Mouse (Mus musculus) gastrocnemius, adult 2 months (tissue): Measurements from ENCODE around the gene Rab11fip4. TPM values are rescaled to one million over a fixed set of nuclear protein-coding genes. Genes with fewer than 3 reads are reported as not detected.
"Not testable (repeated sequence)": the region's sequence is repeated elsewhere in the genome, so short reads cannot be mapped to it uniquely, and the experiment has no call there.

Experiments used
- DNase-seq: peaks from one replicate; pipeline ENCODE4 v3.0.0; 2022
- H3K27ac ChIP-seq: fragments of 200-600 bp; 2 replicates; pipeline ENCODE4 v1.8.1; 2022; ENCODE audit warnings: mild to moderate bottlenecking
- H3K4me3 ChIP-seq: fragments of 200-600 bp; 2 replicates; pipeline ENCODE4 v1.8.1; 2022; ENCODE audit warnings: mild to moderate bottlenecking, moderate library complexity
- CTCF ChIP-seq: fragments of 200-600 bp; IDR thresholded peaks from 2 replicates; pipeline ENCODE4 v1.8.1; 2022; ENCODE audit warnings: antibody characterized with exemption, mild to moderate bottlenecking, moderate library complexity
- intact Hi-C: fragments of 180-260 bp; cut with DNase I; formaldehyde crosslinking; loops from one replicate; pipeline ENCODE4 v1.15.1; 2025
- total RNA-seq, 2 experiments: library from RNA; stranded (reverse); gene quantifications; 2 replicates each; pipeline ENCODE4 v1.2.3; 2021

The Rab11fip4 gene
- total RNA-seq, 2 experiments from 2014 or later = 0.20 to 0.67 TPM

GRCm38 (mm10) chr11:79677402-79677801, 86.4 kb downstream of the Rab11fip4 start:
- no peak for DNase-seq
- no peak overlapping the region for H3K27ac ChIP-seq
- H3K4me3 ChIP-seq = no peak overlapping the region
- intact Hi-C loops = no loop called here
- no peak for TF ChIP-seq CTCF

GRCm38 (mm10) chr11:79678363-79679153, 87.5 kb downstream of the Rab11fip4 start:
- intact Hi-C loops = no loop called here
- no peak for DNase-seq
- TF ChIP-seq CTCF = no peak
- no peak overlapping the region for H3K27ac ChIP-seq
- H3K4me3 ChIP-seq = no peak overlapping the region

- no peak for DNase-seq
- no peak for TF ChIP-seq CTCF
- H3K27ac ChIP-seq = no peak overlapping the region
- H3K4me3 ChIP-seq = no peak overlapping the region
- intact Hi-C loops = no loop called here
Measured at GRCm38 (mm10) chr11:79679929-79680328, 88.9 kb downstream of the Rab11fip4 start.

GRCm38 (mm10) chr11:79680559-79680958, 89.5 kb downstream of the Rab11fip4 start:
- Histone ChIP-seq H3K27ac (no peak overlapping the region), H3K4me3 (no peak overlapping the region)
- DNase-seq = no peak
- no peak for TF ChIP-seq CTCF
- intact Hi-C loops = no loop called here

DNA sequence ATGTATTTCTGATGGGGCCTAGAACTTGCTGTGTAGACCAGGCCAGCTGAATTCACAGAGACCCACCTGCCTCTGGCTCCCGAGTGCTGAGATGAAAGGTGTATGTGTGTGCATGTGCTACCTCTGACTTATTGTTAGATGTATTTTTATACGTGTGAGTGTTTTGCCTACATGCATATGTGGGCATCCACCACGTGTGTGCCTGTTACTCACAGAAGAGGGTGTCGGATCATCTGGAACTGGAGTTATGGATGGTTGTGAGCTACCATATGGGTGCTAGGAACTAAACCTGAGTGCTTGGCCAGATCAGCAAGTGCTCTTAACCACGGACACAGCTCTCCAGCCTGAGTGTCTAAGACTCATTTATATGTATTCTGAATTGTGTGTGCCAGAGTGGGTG, 90.2 kb downstream of the Rab11fip4 start:
- Histone ChIP-seq H3K4me3 (no peak overlapping the region), H3K27ac (no peak overlapping the region)
- no peak for DNase-seq
- intact Hi-C loops = no loop called here
- no peak for TF ChIP-seq CTCF

GRCm38 (mm10) chr11:79681798-79682197, 90.8 kb downstream of the Rab11fip4 start:
- no peak for DNase-seq
- Histone ChIP-seq H3K4me3 (no peak overlapping the region), H3K27ac (no peak overlapping the region)
- TF ChIP-seq CTCF = no peak
- intact Hi-C loops = no loop called here

- no peak overlapping the region for H3K27ac ChIP-seq
- H3K4me3 ChIP-seq = no peak overlapping the region
- no peak for DNase-seq
- intact Hi-C loops = no loop called here
- TF ChIP-seq CTCF = no peak
Measured at GRCm38 (mm10) chr11:79685109-79685508, 94.1 kb downstream of the Rab11fip4 start.

- intact Hi-C loops = loop anchor here (1.0 kb wide), 2 partner anchors 61 to 103 kb away; no protein-coding TSS in a partner anchor
- no peak overlapping the region for H3K27ac ChIP-seq
- H3K4me3 ChIP-seq = no peak overlapping the region
- peak; percentile 92 for DNase-seq
- peak; percentile 93 for TF ChIP-seq CTCF
Measured at GRCm38 (mm10) chr11:79686501-79687121, 95.6 kb downstream of the Rab11fip4 start.

DNA sequence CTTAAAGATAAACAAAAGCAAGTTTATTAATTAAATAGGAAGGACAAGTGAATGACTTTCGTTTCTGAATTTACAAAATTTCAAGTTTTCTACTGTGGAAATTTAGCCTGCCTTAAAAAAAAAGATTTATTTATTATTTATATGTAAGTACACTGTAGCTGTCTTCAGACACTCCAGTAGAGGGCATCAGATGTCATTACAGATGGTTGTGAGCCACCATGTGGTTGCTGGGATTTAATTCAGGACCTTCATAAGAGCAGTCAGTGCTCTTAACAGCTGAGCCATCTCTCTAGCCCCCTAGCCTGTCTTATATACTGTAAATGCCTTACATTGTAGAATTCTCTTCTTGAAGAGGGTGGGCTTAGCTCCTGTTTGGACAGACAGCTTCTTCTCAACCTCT, 98.9 kb downstream of the Rab11fip4 start:
- intact Hi-C loops = no loop called here
- TF ChIP-seq CTCF = peak; percentile 36
- no peak overlapping the region for H3K4me3 ChIP-seq

GRCm38 (mm10) chr11:79691513-79691912, 100.5 kb downstream of the Rab11fip4 start:
- no peak for TF ChIP-seq CTCF
- H3K27ac ChIP-seq = no peak overlapping the region
- DNase-seq = no peak
- H3K4me3 ChIP-seq = no peak overlapping the region
- intact Hi-C loops = no loop called here

More for the DNA sequence above, 98.9 kb downstream of the Rab11fip4 start:
- no peak overlapping the region for H3K27ac ChIP-seq
- no peak for DNase-seq

GRCm38 (mm10) chr11:79696390-79697307, 105.6 kb downstream of the Rab11fip4 start:
- intact Hi-C loops = no loop called here
- H3K27ac ChIP-seq = no peak overlapping the region

GRCm38 (mm10) chr11:79698071-79698470, 107.1 kb downstream of the Rab11fip4 start:
- no peak for TF ChIP-seq CTCF
- peak overlapping the region; percentile 7 for H3K27ac ChIP-seq
- no peak for DNase-seq
- no peak overlapping the region for H3K4me3 ChIP-seq
- intact Hi-C loops = no loop called here

More at GRCm38 (mm10) chr11:79696390-79697307, 105.6 kb downstream of the Rab11fip4 start:
- no peak for DNase-seq
- no peak overlapping the region for H3K4me3 ChIP-seq
- no peak for TF ChIP-seq CTCF

DNA sequence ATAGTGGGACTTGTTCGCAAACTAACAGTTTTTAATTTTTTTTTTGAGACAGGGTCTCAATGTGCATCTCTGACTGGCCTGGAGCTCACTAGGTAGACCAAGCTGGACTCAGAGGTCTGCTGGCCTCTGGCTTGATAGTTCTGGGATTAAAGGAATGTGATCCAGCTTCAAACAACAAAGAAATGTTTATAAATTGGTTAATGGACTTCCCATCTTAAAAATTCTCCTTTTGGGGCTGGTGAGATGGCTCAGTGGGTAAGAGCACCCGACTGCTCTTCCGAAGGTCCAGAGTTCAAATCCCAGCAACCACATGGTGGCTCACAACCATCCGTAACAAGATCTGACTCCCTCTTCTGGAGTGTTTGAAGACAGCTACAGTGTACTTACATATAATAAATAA, 107.5 kb downstream of the Rab11fip4 start:
- H3K27ac ChIP-seq, intact Hi-C loops, H3K4me3 ChIP-seq, DNase-seq: not testable (repeated sequence)
